Mouse (Mus musculus): ENCODE measurements around the gene Rpl6.
"Not testable (repeated sequence)": the region's sequence is repeated elsewhere in the genome, so short reads cannot be mapped to it uniquely, and the experiment has no call there.

Rpl6 gene

GRCm38 (mm10) chr5:121197337-121197736, 6.9 kb upstream of the Rpl6 start:
- no peak for DNase-seq (ENCODE audit: low spot score)

DNA sequence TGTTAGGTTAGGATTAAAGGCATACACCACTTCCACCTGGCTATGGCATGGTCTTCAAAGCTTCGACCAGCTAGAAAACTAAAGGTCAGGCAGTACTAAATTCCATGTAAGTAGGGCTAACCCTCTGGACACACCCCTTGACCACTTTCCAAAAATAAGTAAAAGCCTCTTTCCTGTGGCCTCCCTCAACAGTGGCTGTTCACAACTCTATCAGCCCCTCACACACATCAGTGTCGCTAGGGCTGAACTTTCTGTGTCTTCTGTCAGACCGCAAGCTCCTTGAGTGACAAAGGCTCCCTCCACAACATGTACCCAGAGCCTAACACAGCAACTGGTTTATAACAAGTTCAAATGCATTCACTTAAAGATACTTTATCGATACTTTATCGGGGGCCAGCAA, 5.9 kb upstream of the Rpl6 start:
- no peak for DNase-seq (ENCODE audit: low spot score)

GRCm38 (mm10) chr5:121201739-121202138, 2.5 kb upstream of the Rpl6 start:
- peak; percentile 74 for DNase-seq (ENCODE audit: low spot score)

DNA sequence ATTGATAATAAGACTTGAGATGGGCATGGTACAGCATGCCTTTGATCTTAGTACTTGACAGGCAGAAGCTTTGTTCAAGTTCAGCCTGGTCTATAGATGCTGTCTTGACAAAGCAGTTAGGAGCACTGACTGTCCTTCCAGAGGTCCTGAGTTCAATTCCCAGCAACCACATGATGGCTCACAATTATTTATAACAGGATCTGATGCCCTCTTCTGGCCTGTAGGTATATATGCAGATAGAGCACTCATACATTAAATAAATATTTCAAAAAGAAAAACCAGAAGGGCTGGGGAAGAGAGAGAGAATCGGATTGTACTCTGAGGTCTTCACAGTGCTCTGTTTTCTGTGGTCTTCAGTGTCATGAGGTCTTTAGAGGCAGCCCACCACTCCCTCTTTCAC, 1.8 kb upstream of the Rpl6 start:
- no peak for DNase-seq (ENCODE audit: low spot score)

DNA sequence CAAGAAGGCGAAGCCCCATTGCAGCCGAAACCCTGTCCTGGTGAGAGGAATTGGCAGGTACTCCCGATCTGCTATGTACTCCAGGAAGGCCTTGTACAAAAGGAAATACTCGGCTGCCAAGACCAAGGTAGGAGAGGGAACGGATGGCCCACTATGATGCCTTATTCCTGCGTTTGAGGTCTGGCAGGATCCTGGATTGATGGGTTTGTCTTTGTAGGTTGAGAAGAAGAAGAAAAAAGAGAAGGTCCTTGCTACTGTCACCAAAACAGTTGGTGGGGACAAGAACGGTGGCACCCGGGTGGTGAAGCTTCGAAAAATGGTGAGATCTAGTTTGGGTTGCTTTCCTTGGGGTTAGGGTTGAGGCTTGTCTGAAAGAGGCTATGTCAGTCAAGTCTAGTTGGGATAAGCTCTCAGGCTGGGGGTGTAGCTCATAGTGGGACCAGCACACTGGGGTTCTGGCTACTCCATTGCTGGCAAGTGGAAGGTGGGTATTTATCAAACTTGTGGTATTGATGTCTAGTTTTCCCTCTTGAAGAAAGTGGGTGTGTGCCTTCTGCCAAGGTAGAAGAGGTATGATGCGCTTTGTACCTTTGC, 1.4 kb downstream of the Rpl6 start:
- not testable (repeated sequence) for DNase-seq (ENCODE audit: low spot score)

GRCm38 (mm10) chr5:121206540-121206939, 2.3 kb downstream of the Rpl6 start:
- DNase-seq (ENCODE audit: low spot score) = no peak

DNA sequence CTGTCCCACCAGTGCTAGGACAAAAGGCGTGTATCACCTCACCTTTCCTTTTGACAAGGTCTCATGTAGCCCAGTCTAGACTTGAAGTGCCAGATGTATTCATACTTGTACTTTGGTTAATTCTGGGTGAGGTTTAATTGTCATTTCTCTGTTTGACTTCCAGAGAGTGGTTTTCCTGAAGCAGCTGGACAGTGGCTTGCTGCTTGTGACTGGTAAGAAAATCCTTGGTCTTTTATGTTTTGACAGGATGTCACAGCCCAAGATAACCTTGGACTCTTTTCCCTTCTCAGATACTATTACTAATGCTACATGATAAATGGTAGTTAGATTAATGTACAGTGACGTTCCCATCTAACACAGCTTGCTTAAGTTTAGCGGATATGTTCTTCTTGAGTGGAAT, 2.7 kb downstream of the Rpl6 start:
- DNase-seq (ENCODE audit: low spot score) = no peak

DNA sequence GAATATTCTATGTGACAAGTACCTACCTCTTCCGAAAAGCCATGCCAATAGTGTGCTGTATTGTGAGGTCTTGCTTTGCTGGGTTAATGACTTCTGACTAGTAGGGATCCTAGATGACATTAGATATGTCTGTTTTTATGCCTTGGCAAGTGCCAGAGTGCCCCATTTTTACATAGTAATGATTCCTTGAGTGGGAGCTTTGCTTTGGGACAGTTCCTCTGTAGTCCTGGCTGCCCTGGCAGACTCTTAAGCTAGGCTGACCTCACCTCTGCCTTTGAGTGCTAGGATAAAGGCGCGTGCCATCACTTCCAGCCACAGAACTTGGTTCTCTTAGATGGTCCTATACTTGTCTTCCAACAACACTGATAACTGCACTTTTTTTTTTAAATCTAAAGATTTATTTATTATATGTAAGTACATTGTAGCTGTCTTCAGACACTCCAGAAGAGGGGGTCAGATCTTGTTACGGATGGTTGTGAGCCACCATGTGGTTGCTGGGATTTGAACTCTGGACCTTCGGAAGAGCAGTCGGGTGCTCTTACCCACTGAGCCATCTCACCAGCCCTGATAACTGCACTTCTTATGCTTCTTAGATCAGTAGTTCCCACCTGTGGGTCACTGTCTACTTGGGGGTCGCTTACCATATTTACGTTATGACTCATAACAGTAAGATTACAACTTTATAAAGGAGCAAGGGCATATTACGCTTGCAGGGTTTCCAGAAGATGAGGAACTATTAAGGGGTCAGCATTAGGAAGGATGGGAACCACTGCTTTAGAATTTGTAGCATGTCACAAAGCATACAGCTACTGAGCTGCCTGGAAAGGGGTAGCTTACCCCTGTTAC, 5.7 kb downstream of the Rpl6 start:
- DNase-seq (ENCODE audit: low spot score) = no peak

DNA sequence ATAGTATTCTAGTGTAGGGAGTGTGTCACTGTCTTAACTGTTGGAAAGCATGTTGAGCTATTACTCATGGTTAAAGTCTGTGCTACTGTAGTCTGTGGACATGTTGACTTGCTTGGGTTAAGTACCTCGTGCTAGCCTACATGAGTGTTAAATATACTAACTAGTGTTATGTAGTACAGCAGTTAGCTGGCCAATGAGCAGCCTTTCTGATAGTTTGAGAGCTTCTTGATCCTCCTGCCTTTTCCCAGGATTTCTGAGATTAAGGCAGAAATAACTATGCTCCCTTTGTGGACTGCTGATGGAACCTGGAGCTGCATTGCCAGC, 6.3 kb downstream of the Rpl6 start:
- no peak for DNase-seq (ENCODE audit: low spot score)

GRCm38 (mm10) chr5:121212108-121212507, 7.8 kb downstream of the Rpl6 start:
- no peak for DNase-seq (ENCODE audit: low spot score)

GRCm38 (mm10) chr5:121214707-121215106, 10.4 kb downstream of the Rpl6 start:
- DNase-seq (ENCODE audit: low spot score) = no peak

DNA sequence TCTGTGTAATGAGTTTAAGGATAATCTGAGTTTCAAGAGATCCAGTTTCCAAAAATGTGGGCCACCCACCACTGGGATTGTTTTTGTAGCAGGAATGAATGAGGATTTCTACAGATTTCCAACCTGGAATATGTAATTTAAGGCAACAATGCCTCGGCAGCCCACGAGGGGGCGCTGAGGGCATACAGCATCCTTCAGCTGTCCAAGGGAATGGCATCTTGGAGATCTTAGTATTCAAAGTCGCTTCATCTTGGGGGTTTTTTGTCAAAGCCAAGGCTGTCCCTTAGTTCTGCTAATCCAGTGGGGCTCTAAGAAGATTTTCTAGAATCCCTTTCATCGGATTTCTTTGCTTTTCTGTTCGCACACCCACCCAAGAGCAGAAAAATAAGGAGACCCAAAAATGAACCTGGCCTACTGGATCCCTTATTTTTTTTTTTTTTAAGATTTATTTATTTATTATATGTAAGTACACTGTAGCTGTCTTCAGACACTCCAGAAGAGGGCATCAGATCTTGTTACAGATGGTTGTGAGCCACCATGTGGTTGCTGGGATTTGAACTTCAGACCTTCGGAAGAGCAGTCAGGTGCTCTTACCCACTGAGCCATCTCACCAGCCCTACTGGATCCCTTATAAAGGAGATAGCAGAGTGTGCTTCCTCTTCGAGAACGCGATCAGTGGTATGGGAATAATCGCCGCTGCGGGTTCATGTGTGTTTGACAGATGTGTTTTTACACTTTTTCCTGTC, 11.3 kb downstream of the Rpl6 start:
- peak; percentile 82 for DNase-seq (ENCODE audit: low spot score)

DNA sequence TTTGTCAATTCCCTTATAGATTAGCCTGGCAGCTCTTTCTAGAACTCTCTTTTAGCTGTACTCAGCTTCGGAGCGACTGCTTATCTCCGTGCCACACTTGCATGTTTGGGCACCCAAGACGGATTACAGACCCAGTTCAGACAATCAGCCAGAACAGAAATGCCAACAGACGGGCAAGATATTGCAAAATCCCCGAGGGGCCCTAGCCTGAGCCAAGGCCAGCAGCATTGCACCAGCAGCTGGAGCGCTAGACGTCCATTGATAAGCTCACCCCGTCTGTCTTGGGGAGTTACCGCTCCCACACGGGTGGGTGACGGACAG, 11.8 kb downstream of the Rpl6 start:
- no peak for DNase-seq (ENCODE audit: low spot score)

DNA sequence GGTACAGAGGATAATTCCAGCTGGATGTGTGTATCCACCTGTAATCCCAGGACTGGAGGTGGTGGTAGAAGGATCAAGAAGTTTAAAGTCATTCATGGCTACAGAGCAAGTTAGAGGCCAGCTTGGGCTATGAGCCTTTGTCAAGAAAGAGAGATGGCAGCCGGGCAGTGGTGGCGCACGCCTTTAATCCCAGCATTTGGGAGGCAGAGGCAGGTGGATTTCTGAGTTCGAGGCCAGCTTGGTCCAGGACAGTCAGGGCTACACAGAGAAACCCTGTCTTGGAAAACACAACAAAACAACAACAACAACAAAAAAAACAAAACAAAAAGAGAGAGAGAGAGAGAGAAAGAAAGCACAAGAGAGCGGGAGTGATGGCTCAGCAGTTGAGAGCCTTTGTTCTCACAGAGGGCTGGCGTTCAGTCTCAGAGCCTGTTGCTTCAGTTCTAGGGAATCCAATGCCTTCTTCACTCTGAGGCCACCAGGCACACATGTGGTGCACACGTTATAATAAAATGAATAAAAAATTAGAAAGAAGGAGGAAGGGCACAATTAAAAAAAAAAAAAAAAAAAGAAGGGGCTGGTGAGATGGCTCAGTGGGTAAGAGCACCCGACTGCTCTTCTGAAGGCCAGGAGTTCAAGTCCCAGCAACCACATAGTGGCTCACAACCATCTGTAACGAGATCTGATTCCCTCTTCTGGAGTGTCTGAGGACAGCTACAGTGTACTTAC, 12.5 kb downstream of the Rpl6 start:
- not testable (repeated sequence) for DNase-seq (ENCODE audit: low spot score)

GRCm38 (mm10) chr5:121217313-121217634, 13.0 kb downstream of the Rpl6 start:
- no peak for DNase-seq (ENCODE audit: low spot score)

- DNase-seq (ENCODE audit: low spot score) = no peak
Observed at GRCm38 (mm10) chr5:121219190-121219589, 14.9 kb downstream of the Rpl6 start.

DNA sequence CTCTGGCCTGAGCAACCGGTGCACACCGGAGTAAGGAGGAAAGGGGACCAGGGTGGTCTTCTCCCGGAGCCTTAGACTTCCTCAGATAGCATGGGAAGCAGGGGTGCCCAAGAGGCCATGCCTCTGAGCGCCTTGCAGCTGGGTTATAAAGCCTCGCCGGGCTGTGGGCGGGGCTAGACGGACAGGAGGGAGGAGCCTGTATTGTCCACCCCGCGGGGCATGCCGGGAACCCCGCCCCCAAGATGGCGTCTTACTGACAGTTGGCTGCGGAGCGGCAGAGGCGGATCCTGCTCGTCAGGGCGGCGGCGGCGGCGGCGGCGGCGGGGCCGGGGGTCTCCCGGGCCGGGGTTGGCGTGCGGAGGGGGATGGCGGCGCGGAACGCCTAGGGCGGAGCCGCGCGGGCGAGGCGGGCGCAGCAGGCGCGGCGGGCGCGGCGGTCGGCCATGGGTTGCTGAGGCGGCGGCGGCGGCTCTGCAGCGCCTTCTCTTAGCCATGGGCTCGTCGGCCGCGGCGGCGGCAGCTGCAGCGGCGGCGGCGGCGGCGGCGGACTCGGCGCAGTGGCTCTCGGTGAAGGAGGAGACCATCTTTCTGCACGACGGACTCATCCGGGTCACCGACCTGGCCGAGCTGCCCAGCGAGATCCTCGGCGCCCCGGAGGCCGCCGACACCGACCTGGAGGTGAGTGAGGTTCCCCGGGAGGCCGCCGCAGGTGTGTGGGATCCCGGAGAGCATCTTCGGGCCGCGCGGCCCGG, 15.9 kb downstream of the Rpl6 start, which contains the start of gene Hectd4:
TSS of gene Hectd4 (plus strand) at position 240 of the 752 bp plus-strand sequence.
- peak; percentile 96 for DNase-seq (ENCODE audit: low spot score)

DNA sequence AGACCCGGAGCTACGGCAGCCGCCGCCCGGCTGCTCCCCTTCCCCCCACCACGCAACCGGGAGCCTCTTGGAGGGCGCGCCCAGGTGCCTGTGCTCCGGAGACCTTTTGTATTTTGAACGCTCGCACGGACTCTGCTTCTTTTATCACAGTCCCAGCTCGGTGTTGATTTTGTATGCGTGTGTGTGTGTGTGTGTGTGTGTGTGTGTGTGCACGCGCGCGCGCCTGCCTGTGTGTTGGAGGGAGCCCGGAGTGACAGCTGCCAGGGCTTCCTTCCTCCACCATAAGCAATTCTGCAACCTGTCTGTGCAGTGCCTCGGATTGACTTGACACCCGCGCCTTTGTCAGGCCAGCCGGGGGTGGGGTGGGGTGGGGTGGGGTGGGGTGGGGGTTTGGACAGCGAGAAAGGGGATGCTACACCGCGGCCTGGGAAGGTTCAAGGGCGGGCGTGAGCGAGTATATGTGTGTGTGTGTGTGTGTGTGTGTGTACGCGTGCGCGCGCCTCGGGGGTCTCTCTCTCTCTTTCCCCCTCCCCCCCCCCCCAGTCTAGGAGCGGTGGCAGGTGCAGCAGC, 16.5 kb downstream of the Rpl6 start:
- DNase-seq (ENCODE audit: low spot score) = peak; percentile 61

DNA sequence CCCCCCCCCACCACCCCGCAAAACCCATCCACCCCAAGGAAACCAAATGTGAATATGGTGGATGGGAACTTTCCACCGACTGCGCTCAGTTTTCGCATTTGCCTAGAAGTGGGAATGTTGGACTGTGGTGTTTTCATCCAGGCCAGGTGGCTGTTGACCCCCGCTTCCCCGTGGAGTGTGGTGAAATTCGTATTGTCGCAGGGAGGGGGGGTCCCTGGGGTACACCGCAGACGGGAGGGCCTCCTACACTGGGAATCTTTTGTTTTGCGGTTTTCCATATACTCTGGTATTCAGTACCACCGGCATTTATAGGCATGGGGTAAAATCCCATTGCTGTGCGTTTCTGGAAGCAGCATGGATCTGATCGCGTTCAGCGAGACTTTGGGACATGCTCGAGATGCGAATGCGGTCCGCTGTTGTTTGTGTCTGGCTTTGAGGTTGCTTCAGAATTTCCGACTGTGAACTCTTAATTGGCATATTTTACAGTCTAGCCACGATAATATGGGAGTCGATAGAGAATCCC, 17.1 kb downstream of the Rpl6 start:
- DNase-seq (ENCODE audit: low spot score) = no peak

DNA sequence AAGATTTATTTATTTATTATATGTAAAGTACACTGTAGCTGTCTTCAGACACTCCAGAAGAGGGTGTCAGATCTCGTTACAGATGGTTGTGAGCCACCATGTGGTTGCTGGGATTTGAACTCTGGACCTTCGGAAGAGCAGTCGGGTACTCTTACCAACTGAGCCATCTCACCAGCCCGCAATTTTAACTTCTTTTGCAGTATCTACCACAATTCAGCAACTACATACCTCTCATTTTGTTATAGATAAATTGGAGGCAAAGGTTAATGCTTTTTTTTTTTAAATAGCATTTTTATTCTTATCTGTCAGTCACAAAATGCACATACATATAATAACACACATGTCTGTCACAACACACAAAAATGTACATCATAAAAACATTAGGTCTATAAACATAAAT, 19.7 kb downstream of the Rpl6 start:
- not testable (repeated sequence) for DNase-seq (ENCODE audit: low spot score)

GRCm38 (mm10) chr5:121224856-121225255, 20.6 kb downstream of the Rpl6 start:
- DNase-seq (ENCODE audit: low spot score) = no peak

Measured in embryo, embryonic 10 days (tissue).